Mouse (Mus musculus): Measurements from ENCODE around the gene Ugt1a7c.

DNA sequence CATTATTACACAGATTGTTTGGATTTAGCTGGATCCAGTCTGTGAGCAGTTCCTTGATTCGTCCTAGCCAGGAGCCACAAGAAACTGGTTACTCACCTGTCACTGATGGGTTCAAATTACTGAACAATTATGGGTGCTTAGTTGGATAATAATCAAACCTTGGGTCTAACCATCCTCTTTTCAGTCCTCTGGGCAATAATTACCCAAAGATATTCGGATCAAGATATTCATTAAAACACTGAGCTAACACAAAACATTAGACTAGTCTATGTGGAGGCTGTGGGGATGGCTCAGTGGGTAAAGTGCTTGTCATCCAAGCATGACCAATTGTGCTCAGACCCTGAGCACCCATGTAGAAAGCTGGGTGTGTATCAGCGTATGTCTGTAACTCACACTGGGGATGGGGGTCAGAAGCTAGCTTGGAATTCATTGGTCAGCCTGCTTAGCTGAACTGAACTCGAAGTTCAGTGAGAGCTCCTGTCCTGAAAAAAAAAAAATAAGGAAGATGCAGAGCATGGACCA lies 141.1 kb downstream of the Ugt1a7c start:
- TF ChIP-seq CTCF (IDR thresholded peaks at IDR 0.05; ENCODE audit: control insufficient read depth, insufficient read depth, insufficient read length) = no peak
- TF ChIP-seq MAX (IDR thresholded peaks at IDR 0.05) = no peak
- no peak for TF ChIP-seq MYOG (IDR thresholded peaks at IDR 0.05; ENCODE audit: control insufficient read depth, extremely low read depth, insufficient read length)
- TF ChIP-seq USF1 (IDR thresholded peaks at IDR 0.05; ENCODE audit: low read depth) = no peak

Data from C2C12 (cell line).